Mouse (Mus musculus) lung, postnatal 10 days (tissue): ENCODE measurements at regions not wholly inside any gene's neighbourhood (a gene's known extent, or its start where the extent isn't known, plus 50 kb on each side); places are given as distances from the start of the nearest gene placed in this dataset.

Experiments
- DNase-seq: peaks from one replicate; pipeline ENCODE4 v3.0.0; 2021

- no peak for DNase-seq
Measured at GRCm38 (mm10) chr16:44629296-44630275, 70.9 kb upstream of the Boc start.

DNA sequence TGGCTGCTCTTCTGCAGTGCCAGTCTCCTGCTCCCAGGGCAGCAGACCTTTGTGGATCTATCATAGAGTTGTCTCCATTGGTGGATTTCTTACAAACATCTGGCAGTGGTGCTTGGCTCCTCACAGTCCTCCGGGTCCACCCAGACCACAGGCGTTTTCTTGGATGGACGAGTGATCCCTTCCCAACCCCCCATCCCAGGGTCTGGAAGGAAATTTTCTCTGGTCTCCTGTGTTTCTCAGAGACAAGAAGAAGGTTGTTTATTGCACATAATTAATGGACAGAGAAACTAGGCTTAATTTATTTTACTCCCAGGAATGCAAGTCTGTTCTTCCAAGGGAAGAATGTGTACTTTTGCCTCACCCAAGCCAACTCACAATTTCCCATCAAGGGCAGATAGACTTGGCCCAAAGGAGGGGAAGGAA, 67.2 kb upstream of the Boc start:
- DNase-seq: peak; percentile 67

DNA sequence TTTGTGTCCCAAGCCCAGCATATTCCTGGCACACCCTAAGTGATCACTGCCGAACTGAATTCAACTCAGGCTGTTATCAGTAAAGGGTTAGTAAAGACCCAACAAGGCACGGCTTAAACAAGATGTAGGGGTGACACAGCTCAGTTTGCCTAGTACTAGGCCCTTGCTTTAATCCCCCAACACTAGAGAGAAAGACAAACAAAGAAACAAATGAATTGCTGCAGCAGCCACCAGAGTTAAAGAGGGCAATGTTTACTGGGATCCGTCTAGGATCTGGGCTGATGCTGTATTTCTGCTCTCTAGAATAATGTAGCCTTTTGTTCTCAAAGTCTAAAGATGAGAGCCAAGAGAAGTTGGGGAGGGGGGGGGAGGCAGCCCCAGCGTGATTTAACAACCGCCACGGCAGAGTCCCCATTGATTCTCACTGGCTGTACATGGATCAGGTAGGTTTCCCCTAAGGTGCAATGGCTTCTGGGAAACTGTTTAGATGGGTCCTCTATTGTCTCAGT, 66.5 kb upstream of the Boc start:
- DNase-seq: no peak

DNA sequence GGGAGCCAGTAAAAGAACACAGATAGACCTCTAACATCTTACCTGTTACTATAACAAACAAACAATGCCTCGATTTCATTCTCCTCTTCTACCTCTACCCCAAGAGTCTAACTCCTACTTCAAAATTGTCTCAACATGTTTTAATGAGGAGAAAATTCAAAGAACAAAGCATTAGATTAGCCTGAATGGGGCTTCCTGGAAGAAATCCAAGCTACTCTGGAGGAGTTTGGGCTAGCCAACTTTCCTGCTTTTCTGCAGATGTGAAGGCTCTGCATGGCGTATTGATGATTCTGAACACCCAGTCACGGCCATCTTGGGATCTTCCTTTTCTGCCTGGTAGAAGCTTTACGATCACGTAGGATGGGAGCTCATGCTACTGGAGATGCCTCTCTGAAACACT, 62.9 kb upstream of the Boc start:
- DNase-seq: no peak

- no peak for DNase-seq
Measured at GRCm38 (mm10) chr16:44620536-44620935, 61.8 kb upstream of the Boc start.

GRCm38 (mm10) chr16:44619476-44620103, 60.9 kb upstream of the Boc start:
- DNase-seq: no peak

- DNase-seq: no peak
Measured at GRCm38 (mm10) chr16:44617041-44617440, 58.3 kb upstream of the Boc start.

DNA sequence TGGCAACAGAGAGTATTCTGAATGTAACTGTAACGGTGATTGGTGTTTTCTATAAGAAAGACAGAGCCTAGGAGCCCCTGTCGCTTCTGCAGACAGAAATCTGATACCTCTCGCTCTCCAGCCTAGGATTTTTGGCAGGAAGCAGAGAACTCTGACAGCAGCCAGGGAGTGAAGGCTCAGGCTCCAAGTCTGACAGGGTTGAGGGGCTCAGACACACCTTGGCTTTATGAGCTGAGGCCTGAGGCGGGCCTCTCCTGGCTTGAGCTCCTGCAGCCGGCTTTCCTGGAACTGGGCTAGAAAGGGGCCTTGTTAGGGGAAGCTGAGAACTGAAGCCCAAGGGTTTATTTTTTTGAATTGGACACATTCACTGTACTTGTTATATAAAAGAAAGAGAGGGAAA, 57.7 kb upstream of the Boc start:
- DNase-seq: peak; percentile 71

DNA sequence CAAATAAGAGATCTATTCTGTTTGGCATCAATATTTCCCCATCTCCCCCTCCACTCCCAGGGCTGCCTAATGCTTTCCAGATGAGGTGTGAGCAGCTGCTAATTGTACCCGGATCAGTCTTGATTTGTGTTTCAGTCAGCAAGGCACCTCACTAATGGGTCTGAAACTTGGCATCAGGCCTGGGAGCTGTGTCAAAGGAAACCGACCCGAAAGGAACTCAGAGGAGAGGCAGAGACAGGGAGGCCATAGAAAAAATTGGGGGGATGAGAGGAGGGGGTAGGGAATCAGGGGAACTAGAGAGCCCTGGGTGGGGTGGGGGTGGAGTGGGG, 57.1 kb upstream of the Boc start:
- DNase-seq: peak; percentile 84

- no peak for DNase-seq
Measured at GRCm38 (mm10) chr16:44615172-44615877, 56.6 kb upstream of the Boc start.

GRCm38 (mm10) chr16:44614235-44614634, 55.5 kb upstream of the Boc start:
- no peak for DNase-seq

DNA sequence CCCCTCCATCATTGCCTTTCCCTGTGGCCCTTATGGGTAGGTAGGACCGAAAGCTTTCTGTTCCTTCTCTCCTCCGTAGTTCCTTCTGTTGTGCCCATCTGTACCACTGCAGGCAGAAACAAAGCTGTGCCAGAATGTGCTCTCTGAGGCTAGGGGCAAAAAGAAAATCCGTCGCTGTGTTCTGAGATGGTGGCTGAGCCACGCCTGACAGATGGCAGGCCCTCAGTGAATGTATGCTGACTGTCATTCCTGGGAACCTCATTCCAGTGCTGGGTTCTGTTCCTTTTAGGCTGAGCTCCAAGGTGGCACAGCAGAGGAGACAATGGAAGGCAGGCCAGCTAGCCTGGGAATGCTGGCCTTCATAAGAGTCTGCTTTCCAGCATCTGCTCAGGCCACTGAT, 54.0 kb upstream of the Boc start:
- no peak for DNase-seq

DNA sequence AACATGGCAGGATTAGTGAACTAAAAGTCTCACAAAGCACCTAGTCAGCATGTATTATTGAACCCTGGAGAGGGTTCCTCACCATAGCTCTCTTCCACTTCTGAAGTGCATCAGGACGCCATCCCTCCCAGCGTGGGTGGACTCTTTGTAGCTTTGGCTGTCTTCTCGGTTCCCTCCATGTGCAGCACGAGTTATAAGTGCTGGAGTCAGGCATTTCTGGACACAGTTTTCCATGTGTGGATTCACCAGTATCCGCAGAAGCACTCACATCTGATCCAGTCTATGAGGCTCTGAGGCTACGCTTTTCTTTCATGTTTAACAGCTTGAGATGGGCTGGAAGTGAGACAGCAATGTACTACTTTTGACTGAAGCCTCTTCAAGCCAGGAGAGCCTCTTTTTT, 52.8 kb upstream of the Boc start:
- no peak for DNase-seq

- no peak for DNase-seq
Measured at GRCm38 (mm10) chr16:44608586-44608985, 49.9 kb upstream of the Boc start.
